Mouse (Mus musculus) lung, postnatal 4 days (tissue): Measurements from ENCODE around the gene Plac9a.
"Not testable (repeated sequence)": the region's sequence is repeated elsewhere in the genome, so short reads cannot be mapped to it uniquely, and the experiment has no call there.

Experiments used
- DNase-seq, 2 experiments: peaks; one replicate each; pipeline ENCODE4 v3.0.0; 2021

Plac9a gene

GRCm38 (mm10) chr14:25863721-25864120 is 39.2 kb downstream of the Plac9a start:
- DNase-seq: no peak

- no peak for DNase-seq
These were observed 40.9 kb downstream of the Plac9a start for GRCm38 (mm10) chr14:25861771-25862530.

GRCm38 (mm10) chr14:25857940-25858339 is 45.0 kb downstream of the Plac9a start:
- DNase-seq: peak in 1 of 2 experiments; percentile 16

- DNase-seq: peak; percentile 44 to 55
These were observed 45.7 kb downstream of the Plac9a start for GRCm38 (mm10) chr14:25857168-25857621.

- peak in 1 of 2 experiments; percentile 18 for DNase-seq
These were observed 47.5 kb downstream of the Plac9a start for GRCm38 (mm10) chr14:25855241-25855885.

- no peak for DNase-seq
These were observed 49.0 kb downstream of the Plac9a start for GRCm38 (mm10) chr14:25853717-25854452.

GRCm38 (mm10) chr14:25853295-25853694 is 49.6 kb downstream of the Plac9a start:
- DNase-seq: no peak

GRCm38 (mm10) chr14:25852121-25852561 is 50.8 kb downstream of the Plac9a start:
- DNase-seq: no peak

- no peak for DNase-seq
These were observed 51.7 kb downstream of the Plac9a start for GRCm38 (mm10) chr14:25851189-25851588.

GRCm38 (mm10) chr14:25850433-25850832 is 52.5 kb downstream of the Plac9a start:
- DNase-seq: no peak

- not testable (repeated sequence) for DNase-seq
These were observed 54.2 kb downstream of the Plac9a start for GRCm38 (mm10) chr14:25848708-25849107.

- DNase-seq: no peak
These were observed 54.7 kb downstream of the Plac9a start for GRCm38 (mm10) chr14:25848237-25848636.

GRCm38 (mm10) chr14:25847660-25848059 is 55.2 kb downstream of the Plac9a start:
- DNase-seq: no peak

GRCm38 (mm10) chr14:25846516-25846915 is 56.4 kb downstream of the Plac9a start:
- no peak for DNase-seq

GRCm38 (mm10) chr14:25845832-25846383 is 57.0 kb downstream of the Plac9a start:
- no peak for DNase-seq

GRCm38 (mm10) chr14:25844372-25844771 is 58.5 kb downstream of the Plac9a start:
- no peak for DNase-seq

GRCm38 (mm10) chr14:25842688-25843003 is 60.3 kb downstream of the Plac9a start:
- DNase-seq: no peak

- DNase-seq: peak; percentile 92 to 94
These were observed 60.8 kb downstream of the Plac9a start, which contains the start of gene Anxa11 for GRCm38 (mm10) chr14:25841991-25842687. Anxa11 (plus strand) TSS chr14:25842156.

GRCm38 (mm10) chr14:25841579-25841978 is 61.3 kb downstream of the Plac9a start:
- DNase-seq: no peak

- DNase-seq: no peak
These were observed 61.9 kb downstream of the Plac9a start for GRCm38 (mm10) chr14:25840961-25841360.

GRCm38 (mm10) chr14:25839791-25840190 is 63.1 kb downstream of the Plac9a start:
- DNase-seq: no peak

GRCm38 (mm10) chr14:25838411-25838810 is 64.5 kb downstream of the Plac9a start:
- no peak for DNase-seq
